Mouse (Mus musculus) hindlimb bud, embryonic 11.5 days (tissue): ENCODE data around the gene Foxf1.

Experiments used
- DNase-seq: peaks from one replicate; pipeline ENCODE4 v3.0.0-alpha.2; 2012; ENCODE audit warnings: low read depth, low spot score; ENCODE audit errors: extremely low spot score

Foxf1 gene

GRCm38 (mm10) chr8:121081398-121081797 is 2.8 kb upstream of the Foxf1 start:
- no peak for DNase-seq

GRCm38 (mm10) chr8:121082218-121083092 is 1.7 kb upstream of the Foxf1 start:
- DNase-seq, result no peak

- no peak for DNase-seq
These were observed 872 bp upstream of the Foxf1 start for GRCm38 (mm10) chr8:121083093-121083935.

GRCm38 (mm10) chr8:121083936-121084209 is 313 bp upstream of the Foxf1 start:
- no peak for DNase-seq

GRCm38 (mm10) chr8:121085011-121085410 is 825 bp downstream of the Foxf1 start:
- no peak for DNase-seq

- no peak for DNase-seq
These were observed 1.4 kb downstream of the Foxf1 start for GRCm38 (mm10) chr8:121085561-121085960.

- DNase-seq, result no peak
These were observed 2.1 kb downstream of the Foxf1 start for GRCm38 (mm10) chr8:121086004-121086900.

GRCm38 (mm10) chr8:121088281-121088680 is 4.1 kb downstream of the Foxf1 start:
- DNase-seq, result no peak

- DNase-seq, result no peak
These were observed 4.9 kb downstream of the Foxf1 start for GRCm38 (mm10) chr8:121088871-121089630.

- no peak for DNase-seq
These were observed 5.6 kb downstream of the Foxf1 start for GRCm38 (mm10) chr8:121089631-121090380.

GRCm38 (mm10) chr8:121090716-121091115 is 6.5 kb downstream of the Foxf1 start:
- DNase-seq, result no peak

GRCm38 (mm10) chr8:121092141-121092540 is 8.0 kb downstream of the Foxf1 start:
- no peak for DNase-seq

- no peak for DNase-seq
These were observed 8.4 kb downstream of the Foxf1 start for GRCm38 (mm10) chr8:121092627-121093026.

- DNase-seq, result no peak
These were observed 9.3 kb downstream of the Foxf1 start for GRCm38 (mm10) chr8:121093496-121093895.

GRCm38 (mm10) chr8:121104049-121104818 is 20.0 kb downstream of the Foxf1 start:
- DNase-seq, result no peak

GRCm38 (mm10) chr8:121107668-121108656 is 23.8 kb downstream of the Foxf1 start, which contains the start of gene Mthfsd:
Gene Mthfsd (minus strand): TSS chr8:121108392.
- peak; percentile 97 for DNase-seq

GRCm38 (mm10) chr8:121108657-121109056 is 24.5 kb downstream of the Foxf1 start:
- no peak for DNase-seq
